Comparison of ENCODE assay signal across 20 mouse cellular contexts in genomic region chr5:96954466-96955027, GRCm38 (mm10). TPM values are rescaled to one million over a fixed set of nuclear protein-coding genes. Genes with fewer than 3 reads are reported as not detected.
A peak's percentile ranks its signal among the peaks of the same experiment; 100 is the strongest.
DNase-seq lines count a peak whose midpoint lies in the region; ATAC-seq and TF ChIP-seq lines count a peak whose summit lies in the region.
"Had no signal": no experiment of that assay in that cellular context is flagged by ENCODE, and none has a peak within 500 bp of the region (broad histone marks: within the 10 kb centered on the region; RNA-seq: fewer than 3 reads in every experiment).

No protein-coding gene starts in this region.

- WGBS in limb, embryonic 14.5 days = 61% methylated on average over 10 of the region's 10 CpGs
- WGBS in limb, embryonic 10.5 days = 84% methylated on average over 10 of the region's 10 CpGs
- WGBS in forebrain, embryonic 14.5 days = 31% methylated on average over 10 of the region's 10 CpGs

- no peak for DNase-seq in gastrocnemius, adult 2 months
- DNase-seq in gastrocnemius, postnatal 4 days (ENCODE audit: low spot score in 2 of 2) = no peak
- DNase-seq in limb, embryonic 14.5 days (ENCODE audit: low spot score) = no peak
- no peak for DNase-seq in limb, embryonic 10.5 days (ENCODE audit: low spot score)
- peak; percentile 37 for DNase-seq in forebrain, embryonic 14.5 days (ENCODE audit: low spot score)
- no peak for DNase-seq in kidney, postnatal 4 days
- DNase-seq in thymus, postnatal 25 days = no peak
- DNase-seq: adrenal gland, adult 2 months; adrenal gland, postnatal 25 days; cerebellum, adult 8-10 months; cerebellum, postnatal 14 days; embryo, embryonic 11 days; gastrocnemius, postnatal 14 days; heart, postnatal 4 days had no signal

- no peaks in the 10 kb centered on the region for H3K9me3 ChIP-seq in limb, embryonic 14.5 days (ENCODE audit: control insufficient read depth, low read length)
- no peaks in the 10 kb centered on the region for H3K9me3 ChIP-seq in limb, embryonic 10.5 days (replicated peaks)
- H3K9me3 ChIP-seq in forebrain, embryonic 14.5 days (replicated peaks; ENCODE audit: control insufficient read depth, low read length) = no peaks in the 10 kb centered on the region
- H3K9me3 ChIP-seq: embryonic facial prominence, embryonic 12.5 days; heart, embryonic 13.5 days; hindbrain, embryonic 12.5 days had no signal

- peak; percentile 9; the same call in 1 of the 2 replicates for ATAC-seq in limb, embryonic 14.5 days (ENCODE audit: low FRiP score, low read depth)
- ATAC-seq in forebrain, embryonic 14.5 days = peak; percentile 68
- ATAC-seq: hindbrain, embryonic 16.5 days; inflammation-experienced regulatory T-cells, adult 6 months; intestine, postnatal 0 days had no signal

- H3K4me3 ChIP-seq in gastrocnemius, adult 2 months = peak overlapping the region; percentile 28; the same call in 1 of the 2 replicates
- no peak overlapping the region for H3K4me3 ChIP-seq in limb, embryonic 14.5 days (replicated peaks; ENCODE audit: low read length)
- H3K4me3 ChIP-seq in limb, embryonic 10.5 days = no peak overlapping the region
- no peak overlapping the region for H3K4me3 ChIP-seq in forebrain, embryonic 14.5 days (ENCODE audit: low read depth, low read length)
- H3K4me3 ChIP-seq: embryonic facial prominence, embryonic 12.5 days; heart, embryonic 13.5 days; hindbrain, embryonic 12.5 days had no signal

- H3K27ac ChIP-seq in gastrocnemius, adult 2 months = no peak overlapping the region
- no peak overlapping the region for H3K27ac ChIP-seq in limb, embryonic 14.5 days (replicated peaks; ENCODE audit: low read depth, low read length)
- H3K27ac ChIP-seq in limb, embryonic 10.5 days = no peak overlapping the region
- no peak overlapping the region for H3K27ac ChIP-seq in forebrain, embryonic 14.5 days (ENCODE audit: low read depth, low read length)
- H3K27ac ChIP-seq: embryonic facial prominence, embryonic 12.5 days; heart, embryonic 13.5 days; hindbrain, embryonic 12.5 days had no signal

- H3K27me3 ChIP-seq in limb, embryonic 14.5 days (ENCODE audit: control insufficient read depth, insufficient read depth, low read length) = no peaks in the 10 kb centered on the region; the same call in 1 of the 2 replicates
- H3K27me3 ChIP-seq in limb, embryonic 10.5 days (ENCODE audit: low read depth, poor library complexity, severe bottlenecking) = no peaks in the 10 kb centered on the region
- no peaks in the 10 kb centered on the region for H3K27me3 ChIP-seq in forebrain, embryonic 14.5 days (replicated peaks; ENCODE audit: control insufficient read depth, insufficient read depth, low read length)
- H3K27me3 ChIP-seq: embryonic facial prominence, embryonic 12.5 days; heart, embryonic 13.5 days; hindbrain, embryonic 12.5 days had no signal

- 0 out of 2 replicates have a peak, but pooled peaks cover 6% of the 10 kb centered on the region for H3K4me1 ChIP-seq in limb, embryonic 14.5 days (ENCODE audit: control insufficient read depth, insufficient read depth, low read length)
- peaks cover 8% of the 10 kb centered on the region for H3K4me1 ChIP-seq in limb, embryonic 10.5 days
- H3K4me1 ChIP-seq in forebrain, embryonic 14.5 days (ENCODE audit: control insufficient read depth, insufficient read depth, low read length) = peaks cover 8% of the 10 kb centered on the region
- H3K4me1 ChIP-seq: embryonic facial prominence, embryonic 12.5 days; hindbrain, embryonic 12.5 days had no signal

- no peak for TF ChIP-seq POLR2A in limb, embryonic 14.5 days (IDR thresholded peaks at IDR 0.05; ENCODE audit: borderline replicate concordance, extremely low read depth, insufficient read depth, insufficient read length)

- no peak for TF ChIP-seq CTCF in gastrocnemius, adult 2 months (IDR thresholded peaks at IDR 0.05)

- no peaks in the 10 kb centered on the region for H3K36me3 ChIP-seq in limb, embryonic 14.5 days (ENCODE audit: control insufficient read depth, insufficient read depth, low read length)
- H3K36me3 ChIP-seq in limb, embryonic 10.5 days = no peaks in the 10 kb centered on the region
- no peaks in the 10 kb centered on the region for H3K36me3 ChIP-seq in forebrain, embryonic 14.5 days (ENCODE audit: control insufficient read depth, insufficient read depth, low read length)
- H3K36me3 ChIP-seq: embryonic facial prominence, embryonic 12.5 days; heart, embryonic 13.5 days; hindbrain, embryonic 12.5 days had no signal

- no peak overlapping the region for H3K9ac ChIP-seq in limb, embryonic 14.5 days (ENCODE audit: low read depth, low read length, severe bottlenecking)
- no peak overlapping the region for H3K9ac ChIP-seq in forebrain, embryonic 14.5 days (ENCODE audit: low read length)
- H3K9ac ChIP-seq: embryonic facial prominence, embryonic 12.5 days; heart, embryonic 13.5 days; hindbrain, embryonic 12.5 days had no signal

- H3K4me2 ChIP-seq in limb, embryonic 14.5 days (replicated peaks; ENCODE audit: low read depth, low read length, severe bottlenecking) = no peak overlapping the region
- peak overlapping the region; percentile 8; the same call in 1 of the 2 replicates for H3K4me2 ChIP-seq in forebrain, embryonic 14.5 days (ENCODE audit: low read length)
- H3K4me2 ChIP-seq: embryonic facial prominence, embryonic 12.5 days; heart, embryonic 13.5 days; hindbrain, embryonic 12.5 days had no signal

- intact Hi-C loops in gastrocnemius, adult 2 months (cut with DNase I) = loop anchor here (5.0 kb wide), 1 partner anchor 38 kb away; no protein-coding TSS in a partner anchor

RNA-seq across cellular contexts. Expression of gene Bmp2k, which starts 42.9 kb away (rescaled TPM):
- total RNA-seq in gastrocnemius, adult 2 months (2021) = 10 to 100 TPM in 1 of 2 experiments, 1 to 10 TPM in 1; 9.6 to 12.9 TPM
- total RNA-seq in gastrocnemius, postnatal 4 days (2021) = 10 to 100 TPM; 15.5 to 16.8 TPM
- polyA plus RNA-seq in limb, embryonic 14.5 days (2012; rRNA removed) = 5.1 and 5.6 TPM in 2 replicates
- polyA plus RNA-seq in limb, embryonic 14.5 days (2014; fragmentation: Nextera tagmentation; extraction: Ambion mirVana) = 10.1 and 11.6 TPM in 2 replicates
- 7.5 and 8.5 TPM in 2 replicates for polyA plus RNA-seq in limb, embryonic 10.5 days (2016; fragmentation: Nextera tagmentation; extraction: Ambion mirVana)
- polyA plus RNA-seq in forebrain, embryonic 14.5 days (2014; fragmentation: Nextera tagmentation; extraction: Ambion mirVana) = 7.1 and 8.1 TPM in 2 replicates
